Mouse (Mus musculus): ENCODE results near the gene Sulf2.

The Sulf2 gene

DNA sequence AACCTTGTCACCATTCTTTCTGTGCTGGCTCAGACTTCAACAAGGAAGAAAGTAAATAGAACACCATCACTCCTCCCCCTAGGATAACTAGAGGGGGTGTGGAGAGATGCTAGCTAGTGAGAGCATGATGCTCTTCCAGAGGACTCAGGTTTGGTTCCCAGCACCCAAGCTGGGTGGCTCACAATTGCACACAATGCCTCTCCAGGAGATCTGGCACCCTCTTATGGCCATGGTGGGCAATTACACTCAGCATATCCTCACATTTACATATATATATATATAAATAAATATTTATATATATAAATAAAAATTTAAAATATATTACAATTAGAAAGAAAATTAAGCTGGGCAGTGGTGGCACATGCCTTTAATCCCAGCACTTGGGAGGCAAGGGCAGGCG is 58.6 kb downstream of the Sulf2 start:
- in situ Hi-C loops (cut with MboI; ENCODE audit: unreplicated experiment in 2 of 2), result loop anchor here (10.0 to 25.0 kb wide), 7 partner anchors 560 to 1115 kb away; partner anchors contain the start of genes Cd40 (in 1 of the 2) and Ddx27 (in 1 of the 2)

DNA sequence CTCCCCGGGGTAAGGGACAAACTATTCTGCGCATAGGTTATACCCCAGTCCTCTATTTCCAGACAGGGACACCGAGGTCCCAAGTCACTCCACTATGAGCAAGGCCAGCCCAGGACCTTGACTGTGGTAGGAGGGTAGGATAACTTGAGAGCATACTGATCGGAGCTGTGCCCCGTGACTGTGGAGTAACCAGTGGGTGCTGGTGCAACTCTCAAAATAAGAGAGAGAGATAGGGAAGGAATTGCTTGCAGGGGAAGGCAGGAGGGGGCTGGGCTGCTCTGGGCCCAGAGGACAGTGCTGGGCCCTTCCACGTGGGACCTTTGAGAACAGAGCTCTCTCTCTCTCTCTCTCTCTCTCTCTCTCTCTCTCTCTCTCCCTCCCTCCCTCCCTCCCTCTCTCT is 59.2 kb downstream of the Sulf2 start:
- in situ Hi-C loops (cut with MboI; ENCODE audit: unreplicated experiment in 2 of 2), result loop anchor here (10.0 to 25.0 kb wide), 7 partner anchors 559 to 1116 kb away; partner anchors contain the start of genes Cd40 (in 1 of the 2) and Ddx27 (in 1 of the 2)

DNA sequence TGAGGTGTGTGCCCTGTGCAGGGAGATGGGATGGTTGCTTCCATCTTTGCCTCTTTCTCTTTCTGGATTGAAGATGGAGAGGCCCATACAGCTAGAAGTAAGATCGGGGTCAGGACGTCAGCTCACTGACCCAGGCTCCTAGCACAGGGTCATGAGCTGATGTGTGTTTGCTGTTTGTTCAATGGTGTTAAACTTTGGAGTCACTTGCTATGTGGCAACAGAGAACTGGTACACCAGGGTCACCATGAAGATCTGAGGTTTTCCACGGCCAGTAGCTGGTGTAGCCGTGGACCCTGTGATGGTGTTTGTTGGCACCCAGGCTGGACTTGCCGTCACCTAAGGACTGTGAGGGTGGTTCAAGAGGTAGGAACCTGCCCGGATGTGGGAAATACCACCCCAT is 63.1 kb downstream of the Sulf2 start:
- in situ Hi-C loops (cut with MboI; ENCODE audit: unreplicated experiment in 2 of 2), result loop anchor here (10.0 to 25.0 kb wide), 7 partner anchors 555 to 1120 kb away; partner anchors contain the start of genes Cd40 (in 1 of the 2) and Ddx27 (in 1 of the 2)

DNA sequence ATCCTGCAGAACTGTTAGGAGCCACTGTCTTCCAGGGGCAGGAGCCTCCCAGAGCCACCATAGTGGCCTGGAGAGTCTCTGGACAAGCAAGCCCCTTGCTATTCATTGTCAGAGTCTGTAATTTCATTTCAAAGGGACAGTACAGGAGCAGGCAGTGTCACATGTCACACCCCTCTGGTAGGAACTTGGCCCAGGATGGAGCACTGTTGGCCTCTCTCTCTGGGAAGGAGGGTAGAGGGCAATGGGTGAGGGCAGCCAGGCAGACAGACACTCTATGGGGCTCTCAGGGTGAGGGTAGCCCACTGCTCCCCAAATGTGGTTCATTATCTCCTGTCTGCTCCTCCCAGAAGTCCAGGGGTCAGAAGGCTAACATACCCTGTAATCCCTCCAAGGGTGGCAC is 63.9 kb downstream of the Sulf2 start:
- in situ Hi-C loops (cut with MboI; ENCODE audit: unreplicated experiment in 2 of 2), result loop anchor here (10.0 to 25.0 kb wide), 7 partner anchors 554 to 1121 kb away; partner anchors contain the start of genes Cd40 (in 1 of the 2) and Ddx27 (in 1 of the 2)

DNA sequence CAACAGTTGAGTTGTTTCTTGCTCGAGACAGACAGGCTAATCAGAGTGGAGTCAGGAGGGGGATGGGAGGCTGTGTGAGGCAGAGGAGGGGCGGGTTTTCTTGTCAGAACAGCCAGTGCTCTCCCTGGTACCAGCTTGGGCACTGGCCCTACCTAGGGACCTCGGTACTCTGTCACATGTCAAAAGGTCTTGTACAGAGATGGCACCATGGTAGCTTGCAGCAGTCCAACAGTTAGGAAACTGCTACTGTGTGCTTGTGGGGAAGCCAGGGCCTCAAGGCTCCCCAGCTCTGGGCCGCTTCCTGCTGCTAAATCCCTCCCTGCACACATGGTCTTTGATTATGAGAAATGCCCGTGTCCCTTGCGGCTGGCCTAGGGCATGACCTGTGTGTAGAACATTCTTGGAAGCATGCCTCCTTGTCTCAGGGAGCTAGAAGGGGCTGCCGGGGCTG is 65.3 kb downstream of the Sulf2 start:
- in situ Hi-C loops (cut with MboI; ENCODE audit: unreplicated experiment in 2 of 2), result loop anchor here (10.0 to 25.0 kb wide), 7 partner anchors 553 to 1122 kb away; partner anchors contain the start of genes Cd40 (in 1 of the 2) and Ddx27 (in 1 of the 2)

DNA sequence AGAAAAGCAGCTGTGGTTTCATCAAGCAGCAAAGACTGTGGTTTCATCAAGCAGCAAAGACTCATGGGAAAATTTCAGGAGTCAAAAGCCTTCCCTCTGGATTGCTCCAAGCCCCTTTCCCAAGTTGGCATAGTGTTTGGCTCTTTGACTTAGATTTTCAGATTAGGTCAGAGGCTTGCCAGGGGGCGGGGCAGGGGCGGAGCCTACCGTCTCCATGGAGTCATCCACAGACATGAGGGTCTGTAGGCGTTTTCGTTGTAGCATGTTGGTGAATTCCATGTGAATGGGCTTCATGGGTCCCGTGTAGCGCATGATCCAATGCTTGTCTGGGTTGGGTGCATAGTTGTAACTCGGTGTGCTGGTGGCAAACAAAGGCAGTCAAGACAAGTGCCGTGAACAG is 66.5 kb downstream of the Sulf2 start:
- in situ Hi-C loops (cut with MboI; ENCODE audit: unreplicated experiment in 2 of 2), result loop anchor here (5.0 to 25.0 kb wide), 8 partner anchors 473 to 1123 kb away; partner anchors contain the start of genes Cd40 (in 1 of the 2) and Ddx27 (in 1 of the 2)

DNA sequence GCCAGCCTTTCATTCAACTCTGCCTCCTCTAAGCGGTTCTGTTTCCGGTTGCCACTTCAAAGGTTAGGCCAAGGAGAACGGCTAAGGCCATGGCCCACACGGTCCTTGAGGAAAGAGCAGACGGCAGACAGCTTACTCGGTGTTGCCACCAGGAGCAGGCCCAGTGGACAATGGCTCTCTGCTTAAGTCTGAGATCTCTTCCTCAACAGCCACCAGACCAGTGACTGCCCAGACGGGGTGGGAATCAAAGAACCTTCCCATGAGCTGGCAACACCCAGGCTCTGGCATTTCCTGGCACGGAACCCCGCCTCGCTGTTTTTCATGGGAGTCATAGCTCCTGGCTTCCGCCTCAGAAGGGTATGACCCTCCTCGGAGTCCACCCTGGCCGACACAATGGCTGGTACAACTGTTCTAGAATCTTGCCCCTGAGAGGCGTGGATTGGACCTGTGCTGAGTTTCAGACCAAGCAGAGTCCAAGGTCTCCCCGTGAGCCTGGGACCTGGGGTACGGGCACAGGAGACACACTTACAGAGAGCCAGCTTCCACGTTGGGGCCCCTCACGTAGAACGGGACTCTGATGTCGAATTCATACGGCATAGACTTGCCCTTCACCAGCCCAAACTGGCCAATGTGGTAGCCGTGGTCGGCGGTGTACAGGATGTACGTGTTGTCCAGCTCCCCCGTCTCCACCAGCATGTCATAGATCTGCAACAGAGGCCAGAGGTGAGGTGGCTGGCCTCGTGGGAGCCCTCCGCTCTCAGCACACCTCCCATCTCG is 68.8 kb downstream of the Sulf2 start:
- in situ Hi-C loops (cut with MboI; ENCODE audit: unreplicated experiment in 2 of 2), result loop anchor here (5.0 to 25.0 kb wide), 8 partner anchors 476 to 1126 kb away; partner anchors contain the start of genes Cd40 (in 1 of the 2) and Ddx27 (in 1 of the 2)

DNA sequence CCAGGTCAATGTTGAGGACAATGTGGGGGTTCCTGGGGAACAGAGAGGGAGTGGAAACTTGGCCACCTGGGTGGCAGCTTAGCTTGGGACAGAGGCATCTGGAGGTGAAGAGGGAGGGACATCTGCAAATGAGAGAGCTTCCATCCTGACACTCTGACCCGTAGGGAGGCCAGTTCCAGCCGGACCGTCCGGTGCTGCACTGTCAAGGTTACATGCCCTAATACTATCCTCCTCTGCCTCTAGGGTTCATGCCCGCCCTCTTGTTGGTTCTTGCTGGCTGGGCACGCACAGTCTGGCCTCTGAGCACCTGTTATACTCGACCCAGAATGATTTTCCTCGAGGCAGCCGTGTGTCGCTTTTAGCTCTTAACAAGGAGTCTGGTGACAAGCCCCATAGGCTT is 69.7 kb downstream of the Sulf2 start:
- in situ Hi-C loops (cut with MboI; ENCODE audit: unreplicated experiment in 2 of 2), result loop anchor here (5.0 to 25.0 kb wide), 8 partner anchors 477 to 1127 kb away; partner anchors contain the start of genes Cd40 (in 1 of the 2) and Ddx27 (in 1 of the 2)

DNA sequence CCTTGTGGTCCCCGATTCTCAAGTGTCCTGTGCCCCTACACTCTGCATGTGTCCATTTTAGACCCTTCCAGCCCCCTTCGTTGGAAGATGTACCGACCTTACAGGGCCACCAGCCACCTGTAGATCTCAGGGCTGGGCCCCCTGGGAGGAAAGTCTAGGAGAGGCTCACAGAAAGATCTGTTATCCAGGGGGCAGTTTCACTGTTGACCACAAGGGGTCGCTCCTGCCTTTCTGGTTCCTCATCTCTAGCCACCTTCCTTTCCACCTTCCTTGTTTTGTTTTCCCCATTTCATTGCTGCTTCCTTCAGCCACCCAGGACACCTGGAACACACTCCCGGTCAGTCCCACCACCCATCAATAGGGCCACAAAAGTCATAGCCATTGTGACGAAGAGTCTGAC is 70.5 kb downstream of the Sulf2 start:
- in situ Hi-C loops (cut with MboI; ENCODE audit: unreplicated experiment in 2 of 2), result loop anchor here (5.0 to 25.0 kb wide), 8 partner anchors 477 to 1127 kb away; partner anchors contain the start of genes Cd40 (in 1 of the 2) and Ddx27 (in 1 of the 2)

DNA sequence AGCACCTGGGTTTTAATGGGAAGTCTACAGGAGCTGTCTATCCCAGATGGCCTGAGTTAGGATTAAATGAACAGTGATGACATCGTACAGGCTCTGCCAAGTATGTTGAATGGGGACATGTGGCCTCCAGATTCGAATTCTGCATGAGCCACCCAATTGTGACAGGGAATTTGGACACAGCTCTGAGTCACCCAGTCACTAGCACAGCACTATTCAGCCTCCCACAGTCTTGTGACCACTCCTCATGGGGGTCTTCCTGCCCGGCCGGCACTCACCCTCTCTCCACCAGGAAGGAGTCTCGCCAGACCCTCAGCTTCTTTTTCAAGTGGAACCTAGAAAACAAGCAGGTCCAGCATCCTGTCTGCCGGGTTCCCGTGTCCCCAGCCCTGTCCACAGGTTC is 71.4 kb downstream of the Sulf2 start:
- in situ Hi-C loops (cut with MboI; ENCODE audit: unreplicated experiment in 2 of 2), result loop anchor here (10.0 to 25.0 kb wide), 7 partner anchors 547 to 1128 kb away; partner anchors contain the start of genes Cd40 (in 1 of the 2) and Ddx27 (in 1 of the 2)

DNA sequence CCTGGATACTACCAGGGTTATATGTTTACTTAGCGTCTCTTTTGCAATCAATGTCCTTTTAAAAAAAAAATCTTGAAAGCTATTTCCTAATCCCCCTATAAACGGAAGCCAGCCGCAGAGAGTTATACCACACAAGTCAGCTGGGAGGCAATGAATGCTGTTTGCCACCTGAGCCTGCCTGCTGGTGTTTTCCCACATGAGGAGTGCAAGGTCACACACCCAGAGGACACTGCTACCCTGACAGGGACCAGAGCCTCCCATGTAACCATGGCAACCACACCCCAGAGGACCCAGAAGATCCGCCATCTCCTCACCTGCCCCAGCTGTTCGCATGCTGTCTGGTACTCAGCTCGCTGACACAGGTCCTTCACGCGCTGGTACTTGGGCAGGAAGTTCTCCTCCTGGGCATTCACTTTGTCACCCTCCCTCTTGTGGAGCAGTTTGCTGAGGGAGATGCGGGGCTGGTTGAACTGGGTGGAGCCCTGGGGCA is 71.9 kb downstream of the Sulf2 start:
- in situ Hi-C loops (cut with MboI; ENCODE audit: unreplicated experiment in 2 of 2), result loop anchor here (10.0 to 25.0 kb wide), 7 partner anchors 546 to 1129 kb away; partner anchors contain the start of genes Cd40 (in 1 of the 2) and Ddx27 (in 1 of the 2)

DNA sequence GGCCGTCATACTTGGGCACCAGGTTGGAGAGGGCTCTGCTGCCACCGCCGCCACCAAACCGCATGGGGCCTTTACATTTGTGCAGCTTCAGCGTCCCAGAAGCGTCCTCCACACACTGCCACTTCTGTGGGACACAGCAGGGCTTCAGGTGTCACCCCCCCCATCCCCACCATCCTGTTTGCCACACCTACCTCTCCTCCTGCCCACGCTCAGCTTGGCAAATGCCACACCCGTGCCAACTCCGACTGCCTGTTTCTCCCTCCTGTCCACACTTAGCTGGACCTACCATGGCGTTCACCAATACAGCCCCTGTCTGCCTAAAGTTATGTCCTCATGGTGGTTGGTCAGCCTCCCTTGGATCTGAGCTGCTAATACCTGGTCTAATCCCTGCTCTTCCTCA is 72.8 kb downstream of the Sulf2 start:
- in situ Hi-C loops (cut with MboI; ENCODE audit: unreplicated experiment in 2 of 2), result loop anchor here (10.0 to 25.0 kb wide), 7 partner anchors 545 to 1130 kb away; partner anchors contain the start of genes Cd40 (in 1 of the 2) and Ddx27 (in 1 of the 2)

DNA sequence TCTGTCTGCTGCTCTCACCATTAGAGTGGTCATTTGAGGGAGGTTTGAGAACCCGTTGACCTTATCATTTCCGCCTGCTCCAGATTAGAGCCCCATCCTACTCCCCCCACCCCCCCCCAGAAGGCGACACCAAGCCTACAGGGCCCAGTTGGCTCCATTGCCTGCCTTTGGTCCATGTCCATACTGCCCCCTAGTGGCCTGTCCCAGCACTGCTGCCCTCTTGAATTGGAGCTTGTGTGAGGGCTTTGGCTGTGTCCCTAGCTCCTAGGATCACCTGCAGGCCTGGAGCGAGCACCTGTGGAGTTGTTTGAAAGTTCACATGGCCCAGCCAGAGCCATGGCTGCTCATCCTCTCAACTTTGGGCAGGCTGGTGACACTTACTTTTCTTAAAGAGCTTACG is 73.3 kb downstream of the Sulf2 start:
- in situ Hi-C loops (cut with MboI; ENCODE audit: unreplicated experiment in 2 of 2), result loop anchor here (10.0 to 25.0 kb wide), 7 partner anchors 545 to 1130 kb away; partner anchors contain the start of genes Cd40 (in 1 of the 2) and Ddx27 (in 1 of the 2)

DNA sequence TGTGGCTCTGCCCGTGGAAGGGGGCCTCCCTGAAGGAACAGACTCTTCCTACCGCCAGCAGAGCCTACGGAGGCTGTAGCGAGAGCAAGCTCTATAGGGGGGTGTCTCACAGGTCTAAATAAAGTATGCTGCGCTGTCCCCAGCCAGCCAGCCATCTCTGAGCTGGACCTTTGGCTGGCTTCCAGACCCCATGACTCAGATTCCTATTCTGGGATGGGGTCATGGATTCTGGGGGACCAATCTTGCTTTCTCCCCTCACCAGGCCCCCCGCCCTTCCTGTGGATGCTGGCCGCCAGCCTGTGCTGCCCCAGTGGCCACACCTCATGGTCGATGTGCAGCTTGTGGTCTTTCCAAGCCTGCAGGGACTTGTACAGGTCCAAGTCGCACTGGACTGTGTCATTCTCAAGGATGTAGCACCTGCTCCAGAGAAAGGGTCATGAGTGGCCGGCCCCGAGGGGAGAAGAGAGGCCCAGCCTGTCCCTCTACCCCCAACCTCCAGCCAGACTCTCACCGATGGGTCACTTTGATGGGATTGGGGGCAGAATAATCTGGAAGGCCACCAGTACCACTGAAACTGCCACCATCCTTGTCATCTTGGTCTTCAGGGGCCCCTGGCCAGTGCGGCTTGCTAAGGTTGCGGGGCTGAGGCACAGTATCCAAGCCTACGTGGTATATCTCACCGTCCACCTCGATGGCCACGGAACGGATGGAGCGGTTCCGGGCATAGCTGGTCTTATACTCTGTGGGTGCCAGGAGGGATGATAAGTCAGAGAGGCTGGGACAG is 74.3 kb downstream of the Sulf2 start:
- in situ Hi-C loops (cut with MboI; ENCODE audit: unreplicated experiment in 2 of 2), result loop anchor here (10.0 to 25.0 kb wide), 7 partner anchors 544 to 1131 kb away; partner anchors contain the start of genes Cd40 (in 1 of the 2) and Ddx27 (in 1 of the 2)

DNA sequence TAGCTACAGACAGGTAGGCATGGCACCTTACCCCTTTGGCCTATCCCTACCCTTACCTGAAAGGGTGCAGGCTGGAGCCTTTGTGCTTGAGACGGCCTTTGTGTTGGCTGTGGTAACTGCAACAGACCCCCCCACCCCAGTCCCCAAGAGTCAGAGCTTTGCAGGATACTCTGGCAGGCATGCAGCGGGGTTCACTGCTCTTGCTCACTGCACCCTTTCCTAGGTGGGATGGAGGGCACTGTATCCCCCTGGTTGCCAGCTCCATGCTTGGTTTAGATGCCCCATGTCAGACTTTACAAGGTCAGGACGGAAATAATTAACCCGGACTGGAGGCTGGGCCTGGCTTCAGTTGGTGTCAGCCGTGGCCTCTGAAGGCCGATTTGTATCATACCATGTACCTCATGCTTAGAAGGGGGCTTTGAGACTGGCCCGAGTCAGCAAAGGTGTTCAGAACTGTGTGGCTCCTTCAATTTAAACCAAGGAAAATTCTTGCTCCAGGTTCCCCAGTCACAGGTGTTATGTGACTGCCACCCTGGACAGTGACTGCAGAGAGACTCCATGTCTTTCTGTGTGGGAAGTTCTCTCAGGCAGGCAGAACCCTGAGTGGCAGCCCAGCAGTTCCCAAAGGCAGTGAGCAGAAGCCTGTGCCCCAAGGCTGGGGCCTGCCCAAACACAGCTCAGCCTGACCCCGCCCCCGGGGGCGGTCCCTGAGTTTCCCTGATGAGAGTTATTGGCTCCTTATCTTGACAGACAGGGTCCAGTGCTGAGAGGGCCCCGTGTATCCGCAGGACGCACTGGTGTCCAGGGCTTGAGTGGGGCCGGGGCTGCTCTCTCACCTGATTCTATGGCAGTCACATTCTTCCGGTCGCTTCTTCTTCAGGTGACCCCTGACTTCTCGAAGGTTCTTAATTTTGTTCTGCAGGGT is 75.2 kb downstream of the Sulf2 start:
- in situ Hi-C loops (cut with MboI; ENCODE audit: unreplicated experiment in 2 of 2), result loop anchor here (10.0 to 25.0 kb wide), 7 partner anchors 543 to 1132 kb away; partner anchors contain the start of genes Cd40 (in 1 of the 2) and Ddx27 (in 1 of the 2)

DNA sequence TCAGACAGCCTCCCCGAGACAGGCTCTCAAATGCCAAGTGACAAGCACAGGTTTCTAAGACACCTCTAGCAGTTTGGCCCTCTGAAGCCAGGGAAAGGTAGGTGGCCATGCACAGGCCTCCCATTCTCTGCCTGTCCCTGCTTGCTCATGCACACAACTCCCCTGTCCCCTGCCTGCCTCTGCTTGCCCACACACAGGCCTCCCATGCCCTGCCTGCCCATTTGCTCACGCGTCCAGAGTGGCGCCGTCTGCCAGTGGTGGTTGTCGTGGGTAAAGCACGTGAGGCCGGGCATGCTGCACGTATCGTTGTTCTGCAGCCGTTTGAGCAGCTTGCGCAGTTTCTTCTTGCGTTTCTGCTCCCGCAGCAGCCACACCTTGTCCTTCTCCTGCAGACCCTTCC is 76.2 kb downstream of the Sulf2 start:
- in situ Hi-C loops (cut with MboI; ENCODE audit: unreplicated experiment in 2 of 2), result loop anchor here (25.0 kb wide), 6 partner anchors 542 to 1133 kb away; partner anchors contain the start of genes Cd40 (in 1 of the 2) and Ddx27 (in 1 of the 2)

DNA sequence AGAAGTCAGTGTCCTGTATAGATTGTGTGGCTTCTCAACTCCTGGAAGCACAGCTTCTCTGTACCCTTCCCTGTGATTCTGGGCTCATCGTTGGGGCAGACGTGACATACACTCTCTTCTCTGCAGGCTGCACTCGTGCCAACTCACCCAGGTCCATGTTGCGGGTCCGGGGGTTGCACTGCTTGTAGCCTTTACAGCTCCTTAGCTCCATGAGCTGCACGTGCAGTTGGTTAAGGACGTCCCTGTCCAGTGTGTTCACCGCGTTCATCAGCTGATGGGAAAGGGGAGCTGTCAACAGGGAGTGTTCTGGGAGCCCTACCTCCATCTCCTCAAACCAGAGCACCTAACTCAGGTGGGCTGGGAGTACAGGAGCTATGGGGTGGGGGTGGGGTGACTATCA is 78.1 kb downstream of the Sulf2 start:
- in situ Hi-C loops (cut with MboI; ENCODE audit: unreplicated experiment in 2 of 2), result loop anchor here (25.0 kb wide), 6 partner anchors 540 to 1135 kb away; partner anchors contain the start of genes Cd40 (in 1 of the 2) and Ddx27 (in 1 of the 2)

DNA sequence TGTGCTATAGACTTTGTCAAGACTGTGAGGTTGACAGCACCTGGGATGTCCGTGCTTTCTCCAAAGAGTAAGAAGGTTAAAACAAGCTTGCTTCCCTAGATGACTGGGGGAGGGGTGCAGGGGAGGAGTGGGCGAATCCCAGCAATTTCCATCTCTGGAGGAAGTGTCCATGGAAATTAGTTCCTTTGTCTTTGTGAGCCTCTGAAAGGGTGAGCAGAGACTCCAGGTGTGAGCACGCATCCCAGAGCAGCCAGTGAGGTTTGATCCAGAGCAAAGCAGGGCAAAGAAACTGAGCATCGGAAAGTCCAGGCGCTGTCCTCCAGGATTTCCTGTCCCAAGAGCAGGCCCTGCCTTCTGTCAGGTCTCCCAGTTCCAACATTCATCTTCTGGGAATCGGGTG is 81.1 kb downstream of the Sulf2 start:
- in situ Hi-C loops (cut with MboI; ENCODE audit: unreplicated experiment in 2 of 2), result no loop called here
